Mouse (Mus musculus) right cerebral cortex, postnatal 36 days (tissue): ENCODE data around the gene Srgap2.
"Not testable (repeated sequence)": the region's sequence is repeated elsewhere in the genome, so short reads cannot be mapped to it uniquely, and the experiment has no call there.

Experiments used
- DNase-seq, 2 experiments: peaks; one replicate each; pipeline ENCODE4 v3.0.0; 2022; ENCODE audit warnings: low spot score in 2 of 2, mixed read lengths in 1 of 2

The Srgap2 gene

GRCm38 (mm10) chr1:131345422-131346419, 181.4 kb downstream of the Srgap2 start:
- DNase-seq: no peak

DNA sequence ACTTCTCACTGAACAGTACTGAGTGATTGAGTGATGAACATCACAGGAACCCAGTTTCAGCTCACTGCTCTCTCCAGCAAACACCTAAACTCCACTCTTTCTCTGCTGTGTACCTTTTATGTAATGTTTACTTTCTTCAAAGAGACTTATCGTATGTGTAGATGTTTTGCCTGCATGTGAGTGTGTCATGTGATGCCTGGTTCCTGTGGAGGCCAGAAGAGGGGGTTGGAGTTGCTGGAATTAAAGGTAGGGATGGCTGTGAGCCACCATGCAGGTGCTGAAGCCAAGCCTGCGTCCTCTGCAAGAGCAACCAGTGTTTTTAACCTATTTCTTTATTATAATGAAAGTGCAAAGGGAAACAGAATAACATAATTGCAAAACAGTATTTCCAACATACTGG, 182.5 kb downstream of the Srgap2 start:
- no peak for DNase-seq

DNA sequence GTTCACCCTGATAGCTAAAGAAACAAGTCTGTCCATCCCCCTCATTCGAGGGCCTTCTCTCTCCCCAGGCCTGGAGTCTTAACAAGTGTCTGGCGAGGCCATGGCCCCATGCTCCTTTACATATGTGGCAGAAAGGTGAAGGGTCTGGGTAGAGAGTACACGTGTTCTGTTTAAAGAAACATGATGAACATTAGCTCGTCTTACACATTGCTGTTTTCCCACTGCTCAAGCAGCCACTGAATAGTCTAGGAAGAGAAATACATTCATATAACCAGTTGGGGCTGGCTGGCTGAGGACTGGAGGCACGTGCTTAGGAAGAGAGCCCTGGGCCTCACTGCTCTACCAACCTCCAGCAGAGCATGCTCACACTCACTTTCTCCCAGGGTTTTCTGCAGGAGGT, 191.1 kb downstream of the Srgap2 start:
- DNase-seq: no peak

- DNase-seq: no peak
Measured at GRCm38 (mm10) chr1:131335604-131336003, 191.5 kb downstream of the Srgap2 start.

DNA sequence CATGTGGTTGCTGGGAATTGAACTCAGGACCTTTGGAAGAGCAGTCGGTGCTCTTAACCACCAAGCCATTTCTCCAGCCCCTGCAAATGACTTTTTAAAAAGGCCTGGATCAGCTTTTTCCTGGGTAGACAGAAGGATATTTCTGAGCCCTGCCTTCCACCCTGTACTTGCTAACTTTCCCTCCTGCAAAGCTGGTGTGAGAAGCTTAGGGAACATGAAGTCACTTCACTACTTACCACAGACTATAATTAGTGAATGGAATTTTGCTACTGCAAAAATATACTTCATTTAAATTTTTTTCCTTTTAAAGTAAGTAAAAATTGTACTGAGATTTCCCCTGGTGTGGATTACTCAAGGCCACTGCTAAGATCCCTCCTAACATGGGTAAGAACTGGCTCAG, 196.0 kb downstream of the Srgap2 start:
- peak in 1 of 2 experiments; percentile 36 for DNase-seq

DNA sequence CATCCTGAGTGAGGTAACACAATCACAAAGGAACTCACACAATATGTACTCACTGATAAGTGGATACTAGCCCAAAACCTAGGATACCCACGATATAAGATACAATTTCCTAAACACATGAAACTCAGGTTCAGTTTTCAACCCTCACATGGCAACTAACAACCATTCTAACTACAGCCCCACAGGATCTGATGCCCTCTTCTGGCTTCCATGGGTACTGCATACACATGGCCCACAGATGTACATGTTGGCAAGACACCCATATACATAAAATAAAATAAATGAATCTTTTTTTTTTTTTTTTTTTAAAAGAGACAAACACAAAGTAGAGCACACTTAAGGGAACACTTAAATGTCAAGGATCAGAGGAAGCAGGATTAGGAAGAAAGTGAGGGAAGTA, 198.1 kb downstream of the Srgap2 start:
- DNase-seq: not testable (repeated sequence)

DNA sequence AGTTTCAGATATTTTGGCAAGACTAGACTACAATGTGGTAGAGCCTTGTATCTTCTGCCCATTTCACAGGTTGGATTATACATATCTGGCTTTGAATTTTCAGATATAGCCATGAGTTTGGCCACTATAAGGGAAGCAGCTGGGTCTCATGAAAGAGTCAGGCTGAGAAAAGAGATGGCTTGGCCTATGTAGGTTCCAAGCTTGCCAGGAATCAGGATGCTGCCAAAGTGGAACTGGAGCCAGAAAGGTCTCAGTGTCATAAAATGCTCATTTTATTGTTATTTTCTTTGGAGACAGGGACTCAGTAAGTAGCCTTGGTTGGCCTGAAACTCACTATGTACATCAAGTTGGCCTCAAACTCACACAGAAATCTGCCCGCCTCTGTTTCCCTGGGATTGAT, 200.0 kb downstream of the Srgap2 start:
- DNase-seq: no peak

- no peak for DNase-seq
Measured at GRCm38 (mm10) chr1:131324816-131325463, 202.2 kb downstream of the Srgap2 start.

- no peak for DNase-seq
Measured at GRCm38 (mm10) chr1:131319598-131320330, 207.4 kb downstream of the Srgap2 start.

DNA sequence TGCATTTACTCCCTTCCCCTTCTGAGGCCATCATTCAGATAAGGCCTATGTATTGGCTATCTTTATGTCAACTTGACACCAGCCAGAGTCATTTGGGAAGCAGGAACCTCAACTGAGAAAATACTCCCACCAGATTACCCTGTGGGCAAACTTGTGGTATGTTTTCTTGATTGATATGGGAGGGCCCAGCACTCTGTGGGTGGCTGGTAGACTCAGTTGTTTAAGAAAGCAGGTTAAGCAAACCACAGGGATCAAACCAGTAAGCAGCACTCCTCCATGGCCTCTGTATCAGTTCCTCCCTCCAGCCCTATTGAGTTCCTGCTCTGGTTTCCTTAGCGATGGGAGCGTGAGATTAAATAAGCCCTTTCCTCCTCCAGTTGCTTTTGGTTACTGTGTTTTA, 208.8 kb downstream of the Srgap2 start:
- DNase-seq: no peak

- no peak for DNase-seq
Measured at GRCm38 (mm10) chr1:131317625-131318024, 209.5 kb downstream of the Srgap2 start.

DNA sequence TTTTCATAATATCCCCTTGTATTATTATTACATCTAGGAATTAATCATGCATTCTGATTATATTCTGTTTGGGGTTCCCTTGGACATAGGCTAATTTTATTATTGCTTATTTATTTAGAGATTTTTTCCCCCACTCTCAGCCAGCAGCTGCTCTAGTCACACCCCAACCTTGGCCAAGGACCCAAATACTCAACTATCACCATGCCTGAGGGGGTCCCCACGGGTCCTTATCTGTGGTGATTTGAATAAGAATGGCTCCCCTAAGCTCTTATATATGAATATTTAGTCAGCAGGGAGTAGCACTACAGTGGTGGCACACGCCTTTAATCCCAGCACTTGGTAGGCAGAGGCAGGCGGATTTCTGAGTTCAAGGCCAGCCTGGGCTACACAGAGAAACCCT, 215.9 kb downstream of the Srgap2 start:
- no peak for DNase-seq

DNA sequence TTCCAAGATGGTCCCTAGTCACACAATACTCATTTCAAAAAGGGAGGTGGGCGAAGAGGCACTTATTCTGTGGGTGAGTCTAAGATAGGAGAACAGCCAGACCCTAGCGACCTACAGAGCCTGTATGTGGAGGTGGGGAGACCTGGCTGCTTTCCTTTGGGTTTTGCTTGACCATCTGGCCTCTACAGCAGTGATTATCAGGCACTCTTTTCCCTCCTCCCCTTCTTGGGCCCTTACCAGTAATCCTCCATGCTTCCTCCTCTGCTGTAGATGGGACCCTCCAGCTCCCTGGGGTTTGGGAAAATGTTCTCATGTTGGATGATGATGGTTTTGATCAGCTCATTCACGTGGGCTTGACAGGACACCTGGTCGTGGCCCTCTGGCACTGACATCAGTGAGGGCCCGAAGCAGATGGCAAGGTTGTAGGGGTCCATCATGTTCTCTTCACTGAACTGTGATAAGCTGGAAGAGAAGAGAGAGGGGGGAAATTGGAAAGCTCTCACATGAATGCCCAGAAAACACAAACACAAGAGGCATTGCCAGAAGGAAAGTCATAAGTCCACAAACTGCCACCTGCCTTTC, 216.8 kb downstream of the Srgap2 start:
- DNase-seq: no peak

DNA sequence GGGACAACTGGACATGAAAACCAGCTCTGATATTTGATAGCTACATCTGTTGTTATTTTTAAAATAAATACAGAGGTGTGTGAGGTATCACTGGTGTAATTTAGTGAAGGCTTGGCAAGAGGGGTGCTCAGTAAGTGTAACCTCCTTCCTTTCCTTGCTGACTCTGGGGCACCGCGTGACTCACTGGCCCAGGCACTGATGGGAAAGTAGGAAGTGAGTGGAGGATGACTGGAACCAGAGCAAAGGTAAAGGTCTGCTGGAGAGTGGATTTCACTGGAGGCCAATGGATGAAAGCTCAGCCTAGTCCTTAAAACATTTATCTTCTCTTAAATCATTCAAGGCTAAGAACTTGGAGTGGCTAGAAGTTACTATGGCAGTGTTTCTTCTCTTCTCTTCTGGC, 226.4 kb downstream of the Srgap2 start:
- no peak for DNase-seq

- DNase-seq: no peak
Measured at GRCm38 (mm10) chr1:131299788-131300187, 227.4 kb downstream of the Srgap2 start.

GRCm38 (mm10) chr1:131299240-131299639, 227.9 kb downstream of the Srgap2 start:
- DNase-seq: no peak

DNA sequence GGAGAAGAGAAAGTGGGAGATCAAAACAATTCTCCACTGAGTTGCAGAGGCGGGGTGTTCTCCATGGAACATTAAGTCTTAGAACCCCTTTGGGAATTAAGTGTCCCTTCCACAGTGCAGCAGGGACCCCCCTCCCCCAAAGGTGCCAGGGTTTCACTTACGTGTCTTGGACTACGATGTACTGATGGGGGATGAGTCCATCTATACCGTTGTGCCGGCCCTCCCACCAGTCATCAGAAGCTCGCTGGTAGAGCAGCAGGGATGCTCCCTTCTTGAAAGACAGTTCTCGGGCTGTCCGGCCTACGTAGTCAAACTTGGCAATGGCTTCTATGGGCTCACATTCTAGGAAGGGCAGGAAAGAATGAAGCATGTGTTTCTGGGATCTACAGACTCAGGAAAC, 229.0 kb downstream of the Srgap2 start:
- no peak for DNase-seq

DNA sequence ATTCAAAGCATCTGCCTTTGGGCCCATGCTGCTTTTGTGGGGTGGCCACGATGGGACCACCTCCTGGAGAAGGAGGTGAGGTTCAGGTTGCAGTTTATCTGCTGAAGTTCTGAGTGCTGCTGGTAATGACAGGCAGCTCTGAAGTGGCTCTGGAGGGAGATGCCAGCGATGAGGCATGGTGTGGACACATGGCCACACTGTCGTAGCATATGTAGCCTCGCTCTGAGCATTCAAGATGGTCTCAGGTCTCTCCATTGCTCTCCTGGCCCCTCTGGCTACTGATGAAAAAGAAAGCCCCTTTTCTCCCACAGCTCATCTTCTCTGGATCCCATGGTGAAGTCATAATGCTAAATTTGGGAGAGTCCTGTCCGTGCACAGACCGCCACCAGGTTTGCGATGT, 230.4 kb downstream of the Srgap2 start:
- no peak for DNase-seq

- DNase-seq: no peak
Measured at GRCm38 (mm10) chr1:131295200-131295599, 232.0 kb downstream of the Srgap2 start.

DNA sequence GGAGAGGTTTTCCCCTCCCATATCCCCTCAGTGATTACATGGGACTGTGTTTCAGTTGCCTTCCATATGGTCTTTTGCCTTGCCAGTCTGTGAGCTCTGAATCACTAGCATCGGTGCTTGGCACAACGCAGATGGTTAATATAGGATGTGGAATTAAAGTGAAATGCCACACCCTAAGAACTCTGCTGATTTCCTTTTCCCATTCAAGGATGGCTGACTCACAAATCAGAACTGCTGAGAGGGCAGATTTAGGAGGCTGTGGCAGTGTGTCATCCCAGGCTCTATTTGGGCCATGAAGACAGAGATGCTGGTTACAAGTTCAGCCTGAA, 233.3 kb downstream of the Srgap2 start:
- peak; percentile 14 to 20 for DNase-seq

DNA sequence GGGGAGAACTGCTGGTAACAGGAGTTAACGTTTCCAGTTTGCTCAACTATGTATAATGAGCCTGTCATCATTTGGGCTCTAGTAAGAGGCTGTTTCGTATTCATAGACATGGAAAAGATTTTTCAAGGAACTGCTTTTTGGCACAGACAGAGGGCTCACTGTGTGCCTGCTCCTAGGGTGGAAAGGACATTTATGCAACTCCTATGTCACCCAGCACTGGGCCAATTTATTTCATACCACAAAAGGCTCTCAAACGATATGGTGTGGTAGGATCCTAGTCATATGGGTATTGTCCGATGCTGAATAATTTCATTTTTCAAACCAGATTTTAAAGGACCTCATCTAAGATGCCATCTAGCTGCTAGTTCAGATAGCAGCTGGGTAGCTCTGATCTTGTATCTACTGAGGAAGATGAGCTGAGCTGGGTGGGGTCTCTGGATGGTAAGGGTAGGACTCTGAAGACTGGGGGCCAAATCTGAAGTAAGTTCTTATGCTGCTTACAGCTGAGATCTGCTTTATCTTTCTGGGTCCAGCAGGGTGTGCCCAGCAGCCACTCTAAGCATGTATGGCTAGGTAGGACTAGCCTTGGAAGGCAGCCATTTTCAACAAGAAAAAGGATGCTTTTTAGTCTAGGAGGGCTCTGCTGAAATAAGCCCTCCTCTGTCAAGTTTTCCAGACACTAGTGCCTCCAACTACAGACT, 233.8 kb downstream of the Srgap2 start:
- DNase-seq: no peak
